9 mouse cellular contexts compared by ENCODE assay signal in genomic region chr13:78186340-78186946, GRCm38 (mm10). TPM values are rescaled to one million over a fixed set of nuclear protein-coding genes. Genes with fewer than 3 reads are reported as not detected.
A peak's percentile ranks its signal among the peaks of the same experiment; 100 is the strongest.
DNase-seq lines count a peak whose midpoint lies in the region; ATAC-seq and TF ChIP-seq lines count a peak whose summit lies in the region.
"Had no signal": no experiment of that assay in that cellular context is flagged by ENCODE, and none has a peak within 500 bp of the region (broad histone marks: within the 10 kb centered on the region; RNA-seq: fewer than 3 reads in every experiment).

No protein-coding gene starts in this region.

- no peaks in the 10 kb centered on the region for H3K27me3 ChIP-seq in cerebellum, adult 2 months (ENCODE audit: control insufficient read depth, insufficient read depth, low read length)
- H3K27me3 ChIP-seq in liver, embryonic 14.5 days (ENCODE audit: control insufficient read depth, insufficient read depth, low read length) = peaks cover 86% of the 10 kb centered on the region
- H3K27me3 ChIP-seq in liver, embryonic 12.5 days (replicated peaks) = peaks cover 95% of the 10 kb centered on the region
- peaks cover 27% of the 10 kb centered on the region for H3K27me3 ChIP-seq in forebrain, embryonic 14.5 days (replicated peaks; ENCODE audit: control insufficient read depth, insufficient read depth, low read length)
- peaks cover 47% of the 10 kb centered on the region; the same call in 1 of the 2 replicates for H3K27me3 ChIP-seq in midbrain, embryonic 14.5 days (ENCODE audit: control insufficient read depth, insufficient read depth, low read length)

- TF ChIP-seq EP300 in liver, embryonic 14.5 days (IDR thresholded peaks at IDR 0.05; ENCODE audit: low read depth) = no peak

- no peaks in the 10 kb centered on the region for H3K9me3 ChIP-seq in liver, embryonic 14.5 days (ENCODE audit: control insufficient read depth, low read length)
- H3K9me3 ChIP-seq in liver, embryonic 12.5 days (replicated peaks) = no peaks in the 10 kb centered on the region
- no peaks in the 10 kb centered on the region for H3K9me3 ChIP-seq in forebrain, embryonic 14.5 days (replicated peaks; ENCODE audit: control insufficient read depth, low read length)
- H3K9me3 ChIP-seq in midbrain, embryonic 14.5 days (ENCODE audit: control insufficient read depth, low read length) = no peaks in the 10 kb centered on the region
- H3K9me3 ChIP-seq: limb, embryonic 12.5 days had no signal

- no peak overlapping the region for H3K9ac ChIP-seq in liver, embryonic 14.5 days (replicated peaks)
- no peak overlapping the region for H3K9ac ChIP-seq in liver, embryonic 12.5 days
- H3K9ac ChIP-seq in forebrain, embryonic 14.5 days (ENCODE audit: low read length) = peak overlapping the region; percentile 61; the same call in 1 of the 2 replicates
- H3K9ac ChIP-seq in midbrain, embryonic 14.5 days (replicated peaks; ENCODE audit: low read length) = 0 out of 2 replicates have a peak overlapping the region, but pooled peaks have one; percentile 26
- H3K9ac ChIP-seq: limb, embryonic 12.5 days had no signal

- peak in 1 of 2 experiments; percentile 14 for DNase-seq in cerebellum, adult 2 months
- DNase-seq in cerebellum, adult 11 months = no peak
- DNase-seq in liver, embryonic 14.5 days (ENCODE audit: low read depth in 3 of 3, low spot score in 3 of 3) = no peak
- DNase-seq in forebrain, embryonic 14.5 days (ENCODE audit: low spot score) = no peak
- no peak for DNase-seq in midbrain, embryonic 14.5 days
- DNase-seq in frontal cortex, adult 2 months (ENCODE audit: extremely low spot score in 1 of 2, low spot score in 1 of 2) = no peak

- H3K4me3 ChIP-seq in cerebellum, adult 2 months (replicated peaks; ENCODE audit: insufficient read depth, low read depth, low read length) = no peak overlapping the region
- no peak overlapping the region for H3K4me3 ChIP-seq in liver, embryonic 14.5 days (ENCODE audit: insufficient read depth in 1 of 2, low read depth in 2 of 2, low read length in 2 of 2)
- no peak overlapping the region for H3K4me3 ChIP-seq in liver, embryonic 12.5 days
- no peak overlapping the region for H3K4me3 ChIP-seq in forebrain, embryonic 14.5 days (ENCODE audit: low read depth, low read length)
- H3K4me3 ChIP-seq in midbrain, embryonic 14.5 days (replicated peaks; ENCODE audit: low read depth, low read length) = no peak overlapping the region
- H3K4me3 ChIP-seq: limb, embryonic 12.5 days had no signal

- no peaks in the 10 kb centered on the region for H3K36me3 ChIP-seq in liver, embryonic 14.5 days (replicated peaks; ENCODE audit: control insufficient read depth, insufficient read depth, low read depth)
- no peaks in the 10 kb centered on the region for H3K36me3 ChIP-seq in liver, embryonic 12.5 days
- peaks cover 34% of the 10 kb centered on the region for H3K36me3 ChIP-seq in forebrain, embryonic 14.5 days (ENCODE audit: control insufficient read depth, insufficient read depth, low read length)
- H3K36me3 ChIP-seq in midbrain, embryonic 14.5 days (ENCODE audit: control insufficient read depth, insufficient read depth, low read length) = peaks cover 16% of the 10 kb centered on the region; the same call in 1 of the 2 replicates
- H3K36me3 ChIP-seq: limb, embryonic 12.5 days had no signal

- WGBS in cerebellum, adult 2 months = 51% methylated on average over 12 of the region's 12 CpGs
- WGBS in liver, embryonic 14.5 days (ENCODE audit: insufficient replicate concordance) = 8% methylated on average over 12 of the region's 12 CpGs
- 10% methylated on average over 12 of the region's 12 CpGs for WGBS in liver, embryonic 12.5 days (ENCODE audit: insufficient replicate concordance)
- 11% methylated on average over 12 of the region's 12 CpGs for WGBS in forebrain, embryonic 14.5 days
- WGBS in midbrain, embryonic 14.5 days = 24% methylated on average over 12 of the region's 12 CpGs

- H3K4me2 ChIP-seq in liver, embryonic 14.5 days (ENCODE audit: low read depth) = no peak overlapping the region
- H3K4me2 ChIP-seq in liver, embryonic 12.5 days = no peak overlapping the region
- peak overlapping the region; percentile 43 for H3K4me2 ChIP-seq in forebrain, embryonic 14.5 days (ENCODE audit: low read length)
- no peak overlapping the region for H3K4me2 ChIP-seq in midbrain, embryonic 14.5 days (ENCODE audit: low read length)
- H3K4me2 ChIP-seq: limb, embryonic 12.5 days had no signal

- H3K27ac ChIP-seq in cerebellum, adult 2 months (ENCODE audit: insufficient read depth, low read length) = no peak overlapping the region
- no peak overlapping the region for H3K27ac ChIP-seq in liver, embryonic 14.5 days
- no peak overlapping the region for H3K27ac ChIP-seq in liver, embryonic 12.5 days
- H3K27ac ChIP-seq in forebrain, embryonic 14.5 days (ENCODE audit: low read depth, low read length) = peak overlapping the region; percentile 96
- H3K27ac ChIP-seq in midbrain, embryonic 14.5 days (replicated peaks; ENCODE audit: low read depth, low read length) = peak overlapping the region; percentile 64
- H3K27ac ChIP-seq: limb, embryonic 12.5 days had no signal

- TF ChIP-seq POLR2A in cerebellum, adult 2 months (IDR thresholded peaks at IDR 0.05; ENCODE audit: borderline replicate concordance, insufficient read depth, low read length) = no peak

- ATAC-seq in liver, embryonic 14.5 days (ENCODE audit: insufficient read depth) = no peak
- no peak for ATAC-seq in liver, embryonic 12.5 days
- ATAC-seq in forebrain, embryonic 14.5 days = no peak
- no peak for ATAC-seq in midbrain, embryonic 14.5 days (ENCODE audit: low FRiP score, low TSS enrichment)
- ATAC-seq in erythroblast, adult 5-6 weeks (replicated peaks; ENCODE audit: low FRiP score, poor library complexity, severe bottlenecking) = no peak

- H3K4me1 ChIP-seq in cerebellum, adult 2 months (ENCODE audit: control insufficient read depth, insufficient read depth, low read length) = peaks cover 7% of the 10 kb centered on the region; the same call in 1 of the 2 replicates
- no peaks in the 10 kb centered on the region for H3K4me1 ChIP-seq in liver, embryonic 14.5 days (replicated peaks; ENCODE audit: control insufficient read depth in 2 of 2, insufficient read depth in 2 of 2, low read length in 1 of 2)
- H3K4me1 ChIP-seq in liver, embryonic 12.5 days = no peaks in the 10 kb centered on the region
- H3K4me1 ChIP-seq in forebrain, embryonic 14.5 days (ENCODE audit: control insufficient read depth, insufficient read depth, low read length) = peaks cover 13% of the 10 kb centered on the region
- peaks cover 27% of the 10 kb centered on the region for H3K4me1 ChIP-seq in midbrain, embryonic 14.5 days (ENCODE audit: control insufficient read depth, insufficient read depth, low read length)

- TF ChIP-seq CTCF in cerebellum, adult 2 months (IDR thresholded peaks at IDR 0.05; ENCODE audit: borderline replicate concordance, insufficient read depth, low read depth, low read length) = peak; percentile 23; the same call in 1 of the 2 replicates
- TF ChIP-seq CTCF in liver, embryonic 14.5 days (IDR thresholded peaks at IDR 0.05; ENCODE audit: low read depth) = peak; percentile 54

RNA-seq across cellular contexts. Expression of gene Nr2f1, which starts 13.1 kb away (rescaled TPM):
- polyA plus RNA-seq in cerebellum, adult 2 months (2012; rRNA removed) = 71.3 and 84.5 TPM in 2 replicates
- 1.4 and 2.7 TPM in 2 replicates for polyA plus RNA-seq in liver, embryonic 14.5 days (2012; rRNA removed)
- polyA plus RNA-seq in liver, embryonic 14.5 days (2014; fragmentation: Nextera tagmentation; extraction: Ambion mirVana) = 0.44 TPM in 2 replicates
- polyA plus RNA-seq in liver, embryonic 12.5 days (2016; fragmentation: Nextera tagmentation; extraction: Ambion mirVana) = 1.5 and 1.7 TPM in 2 replicates
- polyA plus RNA-seq in forebrain, embryonic 14.5 days (2014; fragmentation: Nextera tagmentation; extraction: Ambion mirVana) = 75.7 and 82.0 TPM in 2 replicates
- 67.5 and 72.4 TPM in 2 replicates for polyA plus RNA-seq in midbrain, embryonic 14.5 days (2014; fragmentation: Nextera tagmentation; extraction: Ambion mirVana)
- 115 and 123 TPM in 2 replicates for polyA plus RNA-seq in frontal cortex, adult 2 months (2012; rRNA removed)
- total RNA-seq in erythroblast, adult 5-6 weeks (2015; ENCODE audit: low replicate concordance) = not detected in 2 replicates
- not detected in 2 replicates for total RNA-seq in erythroblast, adult 5-6 weeks (2017; ENCODE audit: low replicate concordance)

Comparison
In these comparisons a context has a peak if more than half of its experiments do, and no peak if none do; other contexts are left out.
1. H3K27ac ChIP-seq: peak in forebrain, embryonic 14.5 days (single experiment) and midbrain, embryonic 14.5 days (single experiment); none in cerebellum, adult 2 months (single experiment), liver, embryonic 14.5 days (single experiment) and liver, embryonic 12.5 days (single experiment).
2. H3K9ac ChIP-seq: peak in forebrain, embryonic 14.5 days (single experiment) and midbrain, embryonic 14.5 days (single experiment); none in liver, embryonic 14.5 days (single experiment) and liver, embryonic 12.5 days (single experiment).
3. RNA of gene Nr2f1, which starts 13.1 kb away (polyA plus RNA-seq): 115 to 123 TPM in frontal cortex, adult 2 months, 71.3 to 84.5 TPM in cerebellum, adult 2 months, 75.7 to 82.0 TPM in forebrain, embryonic 14.5 days and 67.5 to 72.4 TPM in midbrain, embryonic 14.5 days; 1.5 to 1.7 TPM in liver, embryonic 12.5 days and 0.44 to 2.7 TPM in liver, embryonic 14.5 days; every median in the first group is over 10 times any median in the second.